Mouse (Mus musculus): ENCODE data around the gene Fnbp1l.

DNA sequence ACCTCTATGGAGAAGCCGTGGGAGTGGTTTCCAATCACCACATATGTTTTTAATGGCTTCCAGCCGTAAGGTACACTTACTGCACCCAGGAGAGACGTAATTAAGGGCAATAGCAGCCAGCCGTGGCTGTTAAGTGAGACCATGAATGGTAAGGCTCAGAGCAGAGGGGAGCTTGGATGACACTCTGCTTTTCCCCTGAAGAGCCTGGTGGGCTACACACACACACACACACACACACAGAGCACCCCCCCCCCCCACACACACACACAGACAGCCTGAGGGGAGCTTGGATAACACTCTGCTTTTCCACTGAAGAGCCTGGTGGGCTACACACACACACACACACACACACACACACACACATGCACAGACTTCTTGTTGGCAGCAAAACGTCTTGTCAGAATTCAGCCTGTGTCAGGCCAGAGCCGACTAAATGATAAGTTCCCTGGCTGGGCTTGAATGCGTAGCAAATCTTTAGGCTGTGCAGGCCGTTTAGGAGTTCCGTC is 101.2 kb downstream of the Fnbp1l start:
- no peak for TF ChIP-seq NRF1 (IDR thresholded peaks at IDR 0.05; ENCODE audit: low read depth, low read length)
- TF ChIP-seq POLR2A (IDR thresholded peaks at IDR 0.05; ENCODE audit: low read depth, low read length), result no peak
- no peak for TF ChIP-seq TCF12 (IDR thresholded peaks at IDR 0.05; ENCODE audit: low read depth, low read length)
- TF ChIP-seq CTCF (conservative IDR thresholded peaks at IDR 0.05 in 1 of 2, IDR thresholded peaks at IDR 0.05 in 1 of 2; ENCODE audit: low read depth in 2 of 2, low read length in 2 of 2), result no peak
- TF ChIP-seq EP300 (IDR thresholded peaks at IDR 0.05; ENCODE audit: low read length), result no peak
- no peak for TF ChIP-seq ZMIZ1 (IDR thresholded peaks at IDR 0.05; ENCODE audit: low read depth, low read length)
- TF ChIP-seq MAFK (IDR thresholded peaks at IDR 0.05; ENCODE audit: insufficient replicate concordance, low read length), result no peak
- no peak for TF ChIP-seq MAX (IDR thresholded peaks at IDR 0.05; ENCODE audit: low read length)
- no peak for TF ChIP-seq SMC3 (IDR thresholded peaks at IDR 0.05; ENCODE audit: low read depth, low read length)
- TF ChIP-seq GABPA (IDR thresholded peaks at IDR 0.05; ENCODE audit: insufficient replicate concordance, low read depth, low read length), result no peak
- no peak for TF ChIP-seq ZNF384 (IDR thresholded peaks at IDR 0.05; ENCODE audit: low read depth, low read length)

Data from CH12.LX (cell line).